Mouse (Mus musculus): ENCODE measurements around the gene Coa7. TPM values are rescaled to one million over a fixed set of nuclear protein-coding genes. Genes with fewer than 3 reads are reported as not detected.

The Coa7 gene
- polyA plus RNA-seq, 1 experiment: 10.0 TPM

DNA sequence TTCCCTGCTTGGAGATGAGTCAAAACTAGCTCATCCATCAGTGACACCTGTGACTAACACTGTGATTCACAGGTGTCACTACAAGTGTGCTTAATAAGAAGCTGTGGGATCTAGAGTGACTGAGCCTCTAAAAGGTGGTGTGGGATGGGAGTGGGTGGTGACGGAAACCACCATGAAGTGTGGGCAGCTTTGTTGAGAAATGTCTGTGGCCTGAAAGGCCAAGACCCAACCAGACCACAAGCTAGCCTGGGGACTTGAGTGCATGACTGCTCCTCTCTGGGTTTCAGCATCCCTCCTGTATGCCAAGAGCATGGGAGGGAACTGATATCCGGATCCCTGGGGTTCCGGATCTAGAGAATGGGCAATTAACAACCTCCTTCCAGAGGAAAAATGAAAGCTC, 43.5 kb downstream of the Coa7 start:
- Histone ChIP-seq H3K27me3 (ENCODE audit: control insufficient read depth, insufficient read depth, low read length) (no peaks in the 10 kb centered on the region), H3K27ac (ENCODE audit: control insufficient read depth, insufficient read depth, low read length) (no peak overlapping the region), H3K4me3 (ENCODE audit: control insufficient read depth, insufficient read depth, low read length) (no peak overlapping the region), H3K36me3 (ENCODE audit: control insufficient read depth, insufficient read depth, low read length) (no peaks in the 10 kb centered on the region), H3K4me1 (replicated peaks; ENCODE audit: control insufficient read depth, insufficient read depth, low read length) (no peaks in the 10 kb centered on the region)
- 69% methylated on average over 3 of the region's 3 CpGs for WGBS
- TF ChIP-seq POLR2A (IDR thresholded peaks at IDR 0.05; ENCODE audit: control insufficient read depth, extremely low read depth, insufficient read depth, low read length, poor library complexity): no peak
- TF ChIP-seq CTCF (IDR thresholded peaks at IDR 0.05; ENCODE audit: borderline replicate concordance, control insufficient read depth, extremely low read depth, insufficient read depth, low read length, poor library complexity): no peak
- no peak for DNase-seq

DNA sequence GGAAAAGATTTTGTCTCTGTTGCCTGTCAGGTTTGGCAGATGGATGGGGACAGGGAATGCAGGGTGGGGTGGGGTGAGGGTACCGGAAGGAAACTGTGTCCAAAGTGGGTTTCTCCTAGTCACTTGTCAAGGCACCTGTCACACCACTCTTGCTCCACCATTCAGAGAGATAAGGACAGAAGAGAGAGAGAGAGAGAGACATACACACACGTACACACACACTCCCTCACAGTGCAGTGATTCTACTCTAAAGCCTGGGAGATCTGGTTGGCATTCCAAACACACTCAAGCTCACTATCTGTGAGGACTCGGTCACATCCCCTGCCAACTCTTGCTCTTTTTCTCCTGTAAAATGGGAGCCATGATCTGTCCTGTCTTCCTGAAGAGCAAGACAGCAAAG, 44.2 kb downstream of the Coa7 start:
- Histone ChIP-seq H3K4me1 (replicated peaks; ENCODE audit: control insufficient read depth, insufficient read depth, low read length) (no peaks in the 10 kb centered on the region), H3K27me3 (ENCODE audit: control insufficient read depth, insufficient read depth, low read length) (no peaks in the 10 kb centered on the region), H3K36me3 (ENCODE audit: control insufficient read depth, insufficient read depth, low read length) (no peaks in the 10 kb centered on the region), H3K27ac (ENCODE audit: control insufficient read depth, insufficient read depth, low read length) (no peak overlapping the region), H3K4me3 (ENCODE audit: control insufficient read depth, insufficient read depth, low read length) (no peak overlapping the region)
- DNase-seq: no peak
- TF ChIP-seq CTCF (IDR thresholded peaks at IDR 0.05; ENCODE audit: borderline replicate concordance, control insufficient read depth, extremely low read depth, insufficient read depth, low read length, poor library complexity) (no peak), POLR2A (IDR thresholded peaks at IDR 0.05; ENCODE audit: control insufficient read depth, extremely low read depth, insufficient read depth, low read length, poor library complexity) (no peak)
- 91% methylated on average over 3 of the region's 3 CpGs for WGBS

DNA sequence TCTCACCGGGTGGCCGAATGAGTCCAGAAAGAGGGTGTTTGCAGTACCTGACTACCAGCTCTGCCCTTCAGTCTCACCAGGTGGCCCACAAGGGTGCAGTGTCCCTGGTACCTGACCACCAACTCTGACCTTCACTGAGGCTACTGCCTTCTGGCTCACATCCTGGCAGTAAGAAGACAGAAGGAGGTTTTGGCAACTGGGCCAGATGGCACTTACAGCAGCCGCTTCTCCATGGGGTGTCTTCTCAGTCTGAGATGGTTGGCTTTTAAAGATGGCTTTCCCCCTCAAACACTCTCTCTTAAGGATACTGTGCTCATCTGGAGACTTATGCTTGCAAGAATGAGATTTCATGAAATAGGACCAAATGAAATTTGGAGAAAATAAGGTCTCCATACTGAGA, 51.5 kb downstream of the Coa7 start:
- Histone ChIP-seq H3K27me3 (ENCODE audit: control insufficient read depth, insufficient read depth, low read length) (no peaks in the 10 kb centered on the region; the same call in 1 of the 2 replicates), H3K4me3 (ENCODE audit: control insufficient read depth, insufficient read depth, low read length) (no peak overlapping the region), H3K4me1 (replicated peaks; ENCODE audit: control insufficient read depth, insufficient read depth, low read length) (no peaks in the 10 kb centered on the region), H3K27ac (ENCODE audit: control insufficient read depth, insufficient read depth, low read length) (no peak overlapping the region), H3K36me3 (ENCODE audit: control insufficient read depth, insufficient read depth, low read length) (no peaks in the 10 kb centered on the region)
- TF ChIP-seq CTCF (IDR thresholded peaks at IDR 0.05; ENCODE audit: borderline replicate concordance, control insufficient read depth, extremely low read depth, insufficient read depth, low read length, poor library complexity) (no peak), POLR2A (IDR thresholded peaks at IDR 0.05; ENCODE audit: control insufficient read depth, extremely low read depth, insufficient read depth, low read length, poor library complexity) (no peak)
- no peak for DNase-seq
- WGBS: 90% methylated on average over 3 of the region's 3 CpGs

DNA sequence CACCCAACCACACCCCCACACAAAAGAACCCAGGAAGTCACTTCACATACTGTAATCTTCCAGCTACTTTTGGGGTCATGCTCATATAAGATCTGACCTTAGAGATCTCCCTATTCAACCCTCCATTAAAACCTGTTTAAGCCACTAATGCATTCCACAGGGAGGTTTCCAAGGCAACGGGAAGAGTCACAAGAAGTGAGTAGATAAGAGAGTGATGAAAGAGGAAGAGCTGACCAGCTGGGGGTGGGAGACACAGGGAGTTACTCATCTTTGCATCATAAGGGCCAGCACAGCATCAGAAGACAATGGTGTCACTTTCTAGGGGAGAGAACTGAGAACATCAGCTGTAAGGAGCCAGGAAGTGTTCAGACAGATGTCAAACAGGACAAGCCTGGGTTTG, 52.2 kb downstream of the Coa7 start:
- H3K27ac ChIP-seq (ENCODE audit: control insufficient read depth, insufficient read depth, low read length): no peak overlapping the region
- no peaks in the 10 kb centered on the region; the same call in 1 of the 2 replicates for H3K27me3 ChIP-seq (ENCODE audit: control insufficient read depth, insufficient read depth, low read length)
- 17% methylated on average over 1 of the region's 1 CpGs for WGBS
- TF ChIP-seq CTCF (IDR thresholded peaks at IDR 0.05; ENCODE audit: borderline replicate concordance, control insufficient read depth, extremely low read depth, insufficient read depth, low read length, poor library complexity): no peak
- TF ChIP-seq POLR2A (IDR thresholded peaks at IDR 0.05; ENCODE audit: control insufficient read depth, extremely low read depth, insufficient read depth, low read length, poor library complexity): no peak
- H3K36me3 ChIP-seq (ENCODE audit: control insufficient read depth, insufficient read depth, low read length): no peaks in the 10 kb centered on the region
- H3K4me3 ChIP-seq (ENCODE audit: control insufficient read depth, insufficient read depth, low read length): no peak overlapping the region
- no peaks in the 10 kb centered on the region for H3K4me1 ChIP-seq (replicated peaks; ENCODE audit: control insufficient read depth, insufficient read depth, low read length)
- DNase-seq: no peak

DNA sequence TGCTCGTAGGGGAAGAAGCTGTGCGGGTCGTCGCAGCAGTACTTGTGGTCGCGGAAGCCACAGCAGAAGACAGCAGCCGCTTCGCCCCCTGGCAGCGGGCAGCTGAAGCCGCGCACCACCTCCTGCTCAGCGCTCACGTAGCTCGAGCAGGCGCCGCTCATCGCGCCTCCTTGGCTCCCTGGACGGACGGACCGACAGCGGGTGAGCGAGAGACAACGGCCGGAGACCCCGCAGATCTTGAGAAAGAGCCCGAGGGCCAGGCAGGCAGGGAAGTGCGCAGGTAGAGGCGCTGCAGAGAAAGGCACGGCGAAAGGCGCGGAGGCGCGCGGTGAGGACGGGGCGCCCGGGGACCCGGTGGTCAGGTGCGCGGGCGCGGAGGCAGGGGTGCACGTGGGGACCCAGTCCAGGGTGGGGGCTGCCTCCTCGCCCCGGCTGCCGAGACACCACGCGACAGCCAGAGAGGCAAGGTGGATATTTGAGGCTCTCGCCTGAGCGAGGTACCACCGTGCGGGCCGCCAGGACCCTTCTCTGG, 55.3 kb downstream of the Coa7 start, which contains the start of gene Shisal2a:
TSS of gene Shisal2a (minus strand) at position 167 of the 532 bp plus-strand sequence.
- peak; percentile 5 for DNase-seq
- Histone ChIP-seq H3K36me3 (ENCODE audit: control insufficient read depth, insufficient read depth, low read length) (no peaks in the 10 kb centered on the region), H3K4me3 (ENCODE audit: control insufficient read depth, insufficient read depth, low read length) (no peak within 1 kb of the TSS), H3K27me3 (ENCODE audit: control insufficient read depth, insufficient read depth, low read length) (peaks cover 3% of the 10 kb centered on the region; the same call in 1 of the 2 replicates), H3K27ac (ENCODE audit: control insufficient read depth, insufficient read depth, low read length) (no peak within 1 kb of the TSS), H3K4me1 (replicated peaks; ENCODE audit: control insufficient read depth, insufficient read depth, low read length) (no peaks in the 10 kb centered on the region)
- 5% methylated on average over 55 of the region's 55 CpGs for WGBS
- TF ChIP-seq POLR2A (IDR thresholded peaks at IDR 0.05; ENCODE audit: control insufficient read depth, extremely low read depth, insufficient read depth, low read length, poor library complexity) (no peak), CTCF (IDR thresholded peaks at IDR 0.05; ENCODE audit: borderline replicate concordance, control insufficient read depth, extremely low read depth, insufficient read depth, low read length, poor library complexity) (no peak)

DNA sequence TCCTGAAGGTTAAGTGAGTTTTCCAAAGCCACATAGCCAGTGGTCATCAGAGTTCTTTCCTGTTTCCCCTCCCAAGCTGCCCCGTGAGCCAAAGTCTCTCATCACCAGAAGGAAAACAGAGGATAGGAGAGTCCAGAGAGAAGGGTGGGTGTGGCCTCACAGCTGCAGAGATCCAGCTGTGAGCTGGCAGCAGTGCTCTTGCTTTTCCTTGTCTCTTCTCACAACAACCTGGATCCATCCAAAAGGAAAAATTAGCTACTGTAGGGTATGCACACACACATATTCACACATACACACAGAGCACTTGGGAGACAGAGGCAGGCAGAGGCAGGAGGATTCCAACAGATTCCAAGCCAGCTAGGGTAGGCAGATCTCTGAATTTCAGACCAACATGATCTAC, 58.1 kb downstream of the Coa7 start:
- DNase-seq: no peak
- WGBS: 70% methylated on average over 1 of the region's 1 CpGs
- no peak overlapping the region for H3K4me3 ChIP-seq (ENCODE audit: control insufficient read depth, insufficient read depth, low read length)
- TF ChIP-seq CTCF (IDR thresholded peaks at IDR 0.05; ENCODE audit: borderline replicate concordance, control insufficient read depth, extremely low read depth, insufficient read depth, low read length, poor library complexity) (no peak), POLR2A (IDR thresholded peaks at IDR 0.05; ENCODE audit: control insufficient read depth, extremely low read depth, insufficient read depth, low read length, poor library complexity) (no peak)
- no peaks in the 10 kb centered on the region for H3K36me3 ChIP-seq (ENCODE audit: control insufficient read depth, insufficient read depth, low read length)
- no peaks in the 10 kb centered on the region for H3K4me1 ChIP-seq (replicated peaks; ENCODE audit: control insufficient read depth, insufficient read depth, low read length)
- H3K27ac ChIP-seq (ENCODE audit: control insufficient read depth, insufficient read depth, low read length): no peak overlapping the region
- peaks cover 3% of the 10 kb centered on the region; the same call in 1 of the 2 replicates for H3K27me3 ChIP-seq (ENCODE audit: control insufficient read depth, insufficient read depth, low read length)

DNA sequence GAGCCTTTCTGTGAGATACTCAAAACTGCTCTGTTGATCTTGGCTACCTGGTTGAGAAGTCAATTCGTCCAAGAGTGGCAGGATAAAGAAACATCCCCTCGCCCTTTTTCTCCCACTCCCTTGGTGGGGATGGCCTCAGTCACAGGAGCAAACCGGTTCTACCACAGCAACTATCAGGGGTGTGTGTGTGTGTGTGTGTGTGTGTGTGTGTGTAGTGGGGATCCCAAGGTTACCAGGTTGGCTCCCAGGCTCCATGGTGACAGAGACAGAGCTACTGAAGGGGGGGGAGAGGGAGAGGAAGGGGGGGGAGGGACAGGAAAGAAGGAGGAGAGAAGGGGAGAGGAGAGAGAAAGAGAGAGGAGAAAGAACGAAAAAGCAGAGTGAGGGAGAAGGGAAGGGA, 59.2 kb downstream of the Coa7 start:
- TF ChIP-seq CTCF (IDR thresholded peaks at IDR 0.05; ENCODE audit: borderline replicate concordance, control insufficient read depth, extremely low read depth, insufficient read depth, low read length, poor library complexity) (no peak), POLR2A (IDR thresholded peaks at IDR 0.05; ENCODE audit: control insufficient read depth, extremely low read depth, insufficient read depth, low read length, poor library complexity) (no peak)
- no peak overlapping the region for H3K4me3 ChIP-seq (ENCODE audit: control insufficient read depth, insufficient read depth, low read length)
- no peak overlapping the region for H3K27ac ChIP-seq (ENCODE audit: control insufficient read depth, insufficient read depth, low read length)
- no peaks in the 10 kb centered on the region for H3K36me3 ChIP-seq (ENCODE audit: control insufficient read depth, insufficient read depth, low read length)
- 56% methylated on average over 4 of the region's 4 CpGs for WGBS
- no peak for DNase-seq
- no peaks in the 10 kb centered on the region for H3K4me1 ChIP-seq (replicated peaks; ENCODE audit: control insufficient read depth, insufficient read depth, low read length)
- peaks cover 3% of the 10 kb centered on the region; the same call in 1 of the 2 replicates for H3K27me3 ChIP-seq (ENCODE audit: control insufficient read depth, insufficient read depth, low read length)

Measured in thymus, adult 2 months (tissue).